Mouse (Mus musculus) heart, adult 9 months (tissue): ENCODE measurements around the gene Plxnb2.
A peak's percentile ranks its signal among the peaks of the same experiment; 100 is the strongest.

Experiments used
- DNase-seq, 2 experiments: peaks; one replicate each; pipeline ENCODE4 v3.0.0; 2022; ENCODE audit warnings: low spot score in 2 of 2

The Plxnb2 gene

DNA sequence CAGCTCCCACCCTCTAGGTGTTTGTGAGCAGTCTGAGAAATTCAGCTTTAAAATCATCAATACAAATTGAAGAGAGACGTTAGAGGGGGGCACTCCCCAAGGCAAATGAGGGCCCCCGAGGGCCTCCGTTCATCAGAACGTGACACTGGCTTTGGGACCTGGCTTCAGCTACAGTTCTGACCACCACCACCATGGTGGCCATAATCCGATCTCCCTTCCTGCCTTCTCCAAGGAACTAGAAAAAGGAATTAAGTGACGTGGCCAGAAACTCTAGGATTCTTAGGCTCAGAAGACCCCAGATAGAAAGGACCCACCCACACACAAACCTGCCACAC is 991 bp downstream of the Plxnb2 start:
- DNase-seq, result no peak

DNA sequence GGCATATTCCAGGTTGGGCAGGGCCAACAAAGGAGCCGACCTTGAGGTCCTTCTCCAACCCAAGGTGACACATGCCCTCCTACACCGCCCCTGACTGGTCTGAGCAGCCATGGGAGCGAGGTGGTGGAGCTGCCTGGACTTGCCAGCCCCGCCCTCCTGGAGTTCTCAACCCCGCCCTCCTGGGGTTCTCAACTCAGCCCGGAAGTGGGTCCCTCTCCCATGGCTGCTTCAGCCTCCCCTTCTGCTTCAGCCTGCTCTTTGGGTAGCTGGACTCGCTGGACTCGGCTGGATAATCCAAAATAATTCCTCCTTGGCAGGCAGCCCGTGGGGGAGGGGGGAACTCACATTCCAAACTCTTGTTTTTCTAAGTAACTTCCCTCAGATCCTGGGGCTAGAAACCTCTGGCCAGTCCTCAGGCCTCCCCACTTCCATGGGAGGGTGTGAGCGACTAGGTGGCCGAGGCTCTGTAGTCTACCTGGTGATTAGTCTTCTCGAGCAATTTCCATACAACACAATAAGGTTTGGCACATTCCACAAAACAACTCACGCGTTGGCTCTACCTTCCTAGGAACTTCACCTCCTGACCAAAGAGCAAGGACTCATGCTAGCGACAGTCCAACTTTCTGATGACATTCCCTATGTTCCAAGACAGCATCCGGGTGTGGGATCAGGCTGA is 1.5 kb downstream of the Plxnb2 start:
- DNase-seq, result peak; percentile 85 to 87

DNA sequence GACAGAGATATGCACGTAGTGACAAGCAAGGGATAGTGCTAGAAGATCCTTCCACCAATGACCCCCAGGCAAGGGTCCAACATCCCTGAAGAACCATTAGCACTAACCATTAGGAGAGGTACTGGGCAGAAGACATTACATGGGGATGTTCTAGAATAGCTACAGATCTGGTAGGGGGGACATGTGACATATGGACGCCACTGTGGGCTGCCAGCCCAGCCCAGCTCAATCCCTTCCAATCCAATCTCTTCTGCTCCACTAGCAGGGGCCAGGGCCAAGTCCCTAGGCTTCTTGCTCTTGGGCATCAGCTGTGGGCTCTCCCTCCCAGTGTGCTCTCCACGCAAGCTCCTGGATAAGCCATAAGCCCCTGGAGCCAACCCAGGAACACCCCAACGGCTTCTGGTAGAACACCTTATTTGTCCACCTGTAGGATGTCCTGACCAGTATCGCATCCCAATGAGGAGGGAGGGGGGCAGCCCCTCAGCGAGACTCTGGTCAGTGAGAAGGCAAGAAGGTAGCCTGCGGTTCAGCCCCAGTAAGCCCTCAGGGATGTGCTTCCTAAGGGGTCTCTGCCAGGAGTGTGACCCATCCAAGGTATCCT is 2.2 kb downstream of the Plxnb2 start:
- peak; percentile 28 to 45 for DNase-seq

DNA sequence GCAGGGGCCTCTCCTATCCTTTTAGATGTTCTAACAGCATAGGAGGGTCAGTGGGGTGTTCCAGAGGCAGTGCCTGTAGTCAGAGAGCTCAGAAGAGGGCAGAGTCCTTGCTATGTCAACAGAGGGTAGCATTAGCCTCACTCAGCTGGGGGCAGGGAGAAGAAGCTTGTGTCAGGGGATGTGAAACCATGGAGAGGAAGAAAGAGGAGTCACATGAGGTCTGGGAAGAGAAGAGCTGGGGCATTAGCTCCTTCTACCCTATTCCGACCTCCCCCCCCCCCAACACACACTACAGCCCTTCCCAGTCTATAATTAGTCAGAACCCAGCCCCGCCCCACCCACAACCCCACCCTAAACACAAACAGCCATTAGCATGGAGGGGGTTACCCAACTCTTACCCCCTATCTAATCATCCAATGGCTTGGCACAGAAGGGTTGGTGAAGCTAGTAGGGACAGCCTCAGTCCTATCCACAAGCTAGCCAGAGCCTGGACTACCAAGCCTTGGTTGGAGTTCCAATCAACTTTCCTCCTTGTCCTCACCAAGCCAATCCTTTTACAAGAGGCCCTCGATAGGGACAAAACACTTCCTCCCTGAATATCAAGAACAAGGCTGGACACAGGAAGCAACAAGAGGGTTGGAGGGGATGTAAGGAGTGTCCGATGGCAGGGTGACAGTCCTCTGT is 2.9 kb downstream of the Plxnb2 start:
- DNase-seq, result peak; percentile 38 to 61

DNA sequence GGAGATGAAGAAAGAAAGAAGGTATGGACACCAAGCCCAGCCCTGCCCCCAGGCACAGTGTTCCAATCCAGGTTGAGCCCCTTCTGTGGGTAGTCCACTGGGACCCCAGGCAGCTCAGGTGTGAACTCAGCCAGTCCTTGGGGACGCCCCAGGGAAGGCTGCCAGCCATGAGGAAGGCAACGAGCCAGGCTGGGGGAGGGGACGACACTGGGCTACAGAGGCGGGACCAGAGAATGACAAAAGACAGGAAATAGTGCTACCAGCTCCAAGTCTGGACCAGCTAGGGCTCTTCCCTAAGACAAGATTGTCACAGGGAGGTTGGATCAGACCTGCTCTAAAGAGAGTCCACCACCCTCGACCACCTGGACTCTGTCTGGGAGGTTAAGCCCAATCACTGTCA is 3.5 kb downstream of the Plxnb2 start:
- peak; percentile 88 to 91 for DNase-seq

DNA sequence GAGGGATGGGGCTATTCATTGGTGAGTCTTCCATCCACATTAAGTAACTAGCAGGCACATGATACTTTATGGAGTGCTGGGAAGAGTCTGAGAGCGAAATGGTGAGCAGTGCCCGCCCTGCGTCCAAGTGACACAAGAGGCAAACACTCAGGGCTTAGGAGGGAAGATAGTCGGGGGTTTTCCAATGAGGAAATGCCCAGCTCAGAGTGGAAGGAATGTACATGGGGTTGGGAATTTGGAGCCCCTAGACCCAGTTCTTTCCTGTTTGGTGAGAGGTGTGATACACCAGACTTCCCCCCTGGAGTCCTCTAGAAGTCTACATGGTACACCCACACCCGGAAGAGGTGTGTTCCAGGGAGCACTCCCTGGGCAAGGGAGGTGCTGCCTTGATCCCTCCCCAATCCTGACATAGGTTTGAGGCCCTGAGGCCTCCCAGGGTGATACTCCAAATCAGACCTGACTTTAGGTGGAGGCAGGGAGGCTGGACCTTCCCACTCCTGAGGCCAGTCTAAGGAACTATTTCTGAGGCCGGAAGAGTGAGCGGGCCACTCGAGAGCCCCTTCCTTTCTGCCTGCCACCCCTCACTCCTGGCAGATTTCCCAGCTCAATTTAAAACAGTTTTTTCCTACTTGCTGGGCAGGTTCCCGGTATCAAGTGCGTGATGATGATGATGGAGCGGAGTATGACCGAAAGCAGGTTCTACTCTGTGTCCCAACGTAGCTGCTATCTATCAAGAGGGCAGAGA is 5.0 kb downstream of the Plxnb2 start:
- no peak for DNase-seq

DNA sequence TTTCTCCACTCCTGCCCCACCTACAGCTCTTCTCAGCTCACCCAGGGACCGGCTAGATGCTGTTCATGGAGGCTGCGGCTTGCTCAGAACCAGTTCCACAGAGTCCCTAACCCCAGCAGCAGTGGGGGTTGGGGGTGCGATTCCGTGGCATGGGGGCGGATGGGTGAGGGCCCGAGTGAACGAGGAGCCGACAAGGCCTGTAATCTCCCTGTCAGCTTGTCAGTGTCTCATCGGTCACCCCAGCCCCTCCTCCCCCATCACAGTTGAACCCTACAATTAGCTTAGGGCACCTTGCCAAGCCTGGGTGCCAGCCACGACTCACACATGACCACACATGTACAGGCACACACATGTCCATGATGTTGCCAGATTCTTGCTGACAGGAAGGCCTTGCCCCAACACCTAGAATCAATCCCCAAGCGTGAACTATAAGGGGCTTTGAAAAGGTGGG is 5.7 kb downstream of the Plxnb2 start:
- DNase-seq, result no peak

DNA sequence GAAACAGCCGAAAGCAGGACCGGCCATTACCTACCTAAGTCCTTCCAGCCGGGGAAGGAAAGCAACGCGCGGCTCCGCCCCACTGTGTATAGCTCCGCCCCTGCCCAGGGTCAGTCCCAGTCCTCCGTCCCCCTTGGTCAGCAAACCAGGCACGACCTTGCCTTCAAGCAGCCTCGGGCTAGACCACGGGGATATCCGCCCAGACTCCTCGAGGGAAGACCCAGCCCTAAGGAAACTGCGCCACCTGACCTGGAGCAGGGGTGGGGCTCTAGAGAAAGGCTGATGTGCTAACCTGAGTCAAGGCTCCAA is 6.7 kb downstream of the Plxnb2 start:
- peak; percentile 54 to 64 for DNase-seq

DNA sequence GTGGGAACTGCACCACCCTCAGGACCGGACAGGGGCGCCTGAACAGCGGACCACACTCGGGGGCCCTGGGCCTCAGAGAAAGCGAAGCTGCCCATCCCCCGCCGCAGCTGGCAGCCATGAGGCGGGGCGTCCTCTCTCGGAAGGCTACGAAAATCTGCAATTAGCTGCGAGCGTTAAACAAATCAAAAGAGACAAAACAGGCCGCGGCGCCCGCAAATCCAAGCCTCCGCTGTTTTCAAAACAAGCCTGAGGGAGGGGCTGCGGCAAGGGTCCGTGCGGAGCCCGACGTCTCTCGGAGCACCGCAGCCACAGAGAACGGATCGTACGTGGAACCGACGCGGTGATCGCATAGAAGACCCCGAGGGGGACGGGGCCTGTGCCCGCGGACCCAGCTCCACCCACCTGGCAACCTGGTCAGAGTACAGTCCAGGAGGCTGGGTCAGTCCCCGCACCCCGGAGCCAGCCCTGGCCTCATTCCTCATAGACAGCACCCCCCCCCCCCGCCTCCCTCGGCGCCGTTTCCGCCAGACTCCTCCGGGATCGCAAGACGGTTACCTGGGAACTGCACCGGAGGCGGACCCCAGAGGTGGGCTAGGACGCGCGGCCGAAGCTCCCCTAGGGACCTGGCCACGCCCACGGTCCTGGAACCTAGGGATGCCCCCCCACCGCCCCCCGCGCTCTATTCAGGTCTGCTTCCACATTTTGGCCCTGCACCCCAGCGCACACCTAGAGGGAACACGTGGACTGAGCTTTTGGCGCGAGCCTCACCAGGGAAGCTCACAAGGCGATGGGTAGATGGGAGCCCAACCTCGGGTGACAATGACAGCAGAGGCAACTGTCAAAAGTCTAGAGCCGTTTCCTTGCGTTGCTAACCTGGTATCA is 7.3 kb downstream of the Plxnb2 start:
- peak in 1 of 2 experiments; percentile 42 for DNase-seq

DNA sequence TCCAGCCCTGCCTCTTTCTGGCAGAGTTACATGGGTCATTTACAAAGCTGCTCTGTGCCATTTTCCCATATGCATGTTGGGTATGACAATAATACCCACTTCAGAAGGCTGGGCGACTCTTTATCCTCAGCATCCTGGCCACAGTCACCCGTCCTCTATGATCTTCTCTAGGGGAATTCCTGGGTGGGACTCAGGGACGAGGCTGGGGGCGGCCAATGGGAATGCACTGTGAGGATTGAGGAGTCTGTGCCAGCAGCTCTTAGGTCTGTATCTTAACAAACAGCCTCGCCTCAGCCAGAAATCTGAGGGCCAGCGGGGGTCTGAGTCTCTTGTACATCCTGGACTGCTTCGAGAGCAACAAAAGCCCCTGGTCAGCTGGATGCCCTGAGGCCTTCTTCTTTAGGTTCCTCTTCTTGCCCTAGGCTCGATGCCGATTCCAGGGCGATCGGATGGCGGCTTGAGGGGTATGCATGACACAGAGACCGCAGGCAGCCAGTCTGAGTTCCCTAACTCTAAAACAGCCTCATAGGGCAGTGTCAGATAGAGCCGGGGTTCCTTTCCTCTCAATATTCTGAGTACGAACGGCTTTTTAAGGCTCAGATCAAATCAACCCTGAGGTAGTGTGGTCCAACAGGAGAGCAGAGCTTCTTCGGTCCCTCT is 8.2 kb downstream of the Plxnb2 start:
- peak in 1 of 2 experiments; percentile 13 for DNase-seq

DNA sequence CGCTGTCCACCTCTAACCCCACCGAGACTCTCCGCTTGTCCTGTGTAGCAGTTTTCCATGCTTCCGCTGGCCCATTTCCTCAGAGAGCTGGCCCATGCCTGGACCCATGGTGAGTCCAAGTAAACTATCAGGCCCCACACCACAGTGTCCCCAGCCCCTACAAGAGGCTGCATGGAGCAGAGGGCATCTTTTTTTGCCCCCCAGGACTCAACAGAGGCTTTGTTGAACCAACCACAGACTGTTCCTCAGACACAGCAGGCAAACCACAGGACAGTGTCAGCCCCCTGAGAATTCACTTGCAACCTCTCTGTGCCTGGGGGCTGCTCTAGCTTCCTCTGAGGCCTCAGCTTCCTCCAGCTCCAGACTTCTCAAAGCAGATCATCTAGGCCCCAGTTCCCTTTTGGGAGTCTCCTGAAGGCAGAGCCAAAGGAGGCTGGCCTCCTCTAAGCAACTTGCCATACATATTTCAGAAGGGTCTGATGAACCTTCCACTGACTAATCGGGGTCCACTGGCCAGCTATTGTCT is 9.0 kb downstream of the Plxnb2 start:
- peak in 1 of 2 experiments; percentile 14 for DNase-seq

DNA sequence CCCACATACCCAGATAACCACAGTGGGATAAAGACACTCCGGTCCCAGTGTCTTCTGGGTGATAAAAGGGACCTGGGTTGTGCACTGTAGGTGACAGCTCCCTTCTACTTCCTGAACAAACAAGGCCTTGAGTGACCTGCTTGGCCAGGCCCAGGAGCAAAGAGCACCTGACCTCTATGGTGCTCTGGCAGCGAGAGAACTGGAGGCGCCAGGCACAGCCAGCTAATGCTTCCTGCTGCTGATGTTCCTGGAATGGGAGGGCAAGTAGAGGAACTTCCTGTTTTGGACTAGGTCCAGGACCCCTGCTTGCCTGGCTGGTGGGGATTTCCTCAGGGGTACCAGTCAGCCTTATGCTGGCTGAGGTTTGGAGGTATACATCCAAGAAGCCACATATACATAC is 10.5 kb downstream of the Plxnb2 start:
- peak; percentile 56 to 61 for DNase-seq

DNA sequence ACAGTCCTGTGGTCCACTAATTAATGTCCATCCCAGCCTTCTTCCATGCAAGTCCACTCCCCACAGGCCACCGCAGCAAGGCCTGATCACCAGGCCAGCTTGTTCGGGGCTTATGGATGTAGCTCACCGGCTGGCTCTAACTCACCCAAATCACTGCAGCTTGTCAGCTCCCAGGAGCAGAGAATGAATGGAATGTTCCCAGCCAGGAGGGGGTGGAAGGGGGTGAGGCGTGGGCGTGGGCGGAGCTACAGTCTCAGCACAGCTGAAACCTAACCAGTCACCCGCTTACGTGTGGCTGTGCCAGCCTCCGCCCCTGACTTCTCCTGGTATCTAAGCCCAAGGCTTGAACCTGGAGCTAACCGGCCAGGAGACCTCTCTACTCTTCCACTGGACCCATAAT is 11.2 kb downstream of the Plxnb2 start:
- DNase-seq, result peak; percentile 81 to 88

DNA sequence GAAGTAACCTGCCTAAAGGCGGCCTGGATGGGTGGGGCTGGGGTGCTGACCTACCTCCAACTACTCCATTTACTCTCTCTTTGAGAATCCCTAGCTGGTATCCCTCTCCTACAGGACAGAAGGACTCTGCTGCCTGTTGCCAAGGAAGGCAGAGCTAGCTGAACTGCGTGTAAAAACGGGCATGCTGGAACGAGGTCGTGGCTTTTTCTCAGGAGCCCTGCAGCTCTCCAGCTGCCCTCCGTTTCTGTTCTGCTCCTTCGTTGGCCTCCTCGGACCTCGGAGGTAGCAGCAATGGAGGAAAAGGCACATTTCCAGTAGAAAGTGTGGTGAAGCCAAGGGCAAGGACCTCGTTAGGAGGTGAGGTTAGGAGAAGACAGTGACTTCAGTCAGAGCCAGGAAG is 11.7 kb downstream of the Plxnb2 start:
- DNase-seq, result no peak

DNA sequence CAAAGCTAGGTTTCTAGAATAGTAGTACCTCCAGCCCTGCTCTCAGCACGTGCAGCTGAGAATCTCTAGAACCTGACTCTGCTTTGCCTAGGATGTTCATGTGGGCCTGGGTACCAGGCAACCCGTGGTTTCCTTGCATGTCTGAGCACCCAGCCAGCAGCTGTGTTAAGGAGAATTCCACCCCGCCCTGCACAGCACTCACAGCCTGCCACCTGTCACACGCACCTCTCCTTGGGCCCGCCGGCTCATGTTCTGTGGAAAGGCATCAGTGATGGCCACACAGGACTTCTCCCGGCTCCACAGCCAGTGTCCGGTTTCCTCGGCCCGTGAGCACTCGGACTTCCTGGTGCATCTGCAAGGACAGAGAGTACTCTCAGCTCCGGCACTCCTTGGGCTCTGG is 15.1 kb downstream of the Plxnb2 start:
- no peak for DNase-seq

DNA sequence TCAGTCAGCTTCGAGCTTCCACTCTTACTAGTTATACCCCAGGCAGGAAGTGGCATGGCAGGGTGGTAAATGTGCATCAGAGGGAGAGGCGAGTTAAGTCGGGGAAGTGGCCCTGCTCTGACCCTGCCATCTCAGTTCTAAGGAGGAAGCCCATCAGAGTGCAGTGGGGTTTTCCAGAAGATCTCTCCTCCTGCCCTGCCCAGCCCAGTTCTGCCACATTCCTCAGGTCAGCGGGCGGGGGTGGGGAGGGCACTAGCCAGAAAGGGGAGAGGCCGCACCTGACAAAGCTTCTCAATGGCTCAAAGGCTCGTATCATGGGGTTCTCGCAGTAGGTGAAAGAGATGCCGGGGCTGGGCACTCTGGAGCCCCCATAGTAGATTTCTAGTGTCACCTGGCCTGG is 19.2 kb downstream of the Plxnb2 start:
- no peak for DNase-seq

DNA sequence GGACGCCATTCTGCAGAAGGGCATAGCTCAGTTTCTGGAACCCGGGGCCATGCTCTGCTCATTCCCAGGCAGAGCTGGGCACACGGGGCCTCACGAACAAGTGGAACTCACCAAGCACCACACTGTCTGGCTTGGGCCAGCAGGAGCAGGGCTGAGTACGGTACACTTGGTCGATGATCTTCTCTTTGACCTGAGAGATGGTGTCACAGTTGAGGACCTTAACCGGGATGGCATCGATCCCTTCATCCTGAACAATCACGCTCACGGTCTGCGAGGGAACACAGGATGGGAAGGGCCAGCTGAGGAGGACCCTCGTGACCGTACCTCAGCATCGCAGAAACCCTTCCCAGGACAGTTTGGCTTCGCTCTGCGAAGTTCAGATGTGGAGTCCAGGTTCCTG is 22.1 kb downstream of the Plxnb2 start:
- no peak for DNase-seq

DNA sequence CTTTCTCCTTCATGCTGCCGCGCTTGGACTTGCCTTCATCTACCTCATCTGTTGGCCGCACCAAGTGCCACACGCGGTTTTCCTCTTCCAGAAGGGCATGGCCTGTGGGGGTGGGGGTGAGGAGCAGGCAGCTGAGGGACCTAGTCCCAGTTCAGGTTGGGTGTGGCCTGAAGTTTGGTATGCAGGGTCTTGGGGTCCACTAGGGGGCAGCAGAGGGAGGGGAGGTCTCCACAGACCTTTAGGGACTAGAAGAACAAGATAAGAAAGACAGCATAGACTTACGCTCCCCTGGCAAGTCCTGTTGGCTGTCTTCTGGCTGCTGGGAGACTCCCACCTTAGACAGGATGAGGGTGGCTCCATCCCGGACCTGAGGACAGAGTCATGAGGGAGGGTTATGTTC is 22.6 kb downstream of the Plxnb2 start:
- peak; percentile 69 to 73 for DNase-seq

DNA sequence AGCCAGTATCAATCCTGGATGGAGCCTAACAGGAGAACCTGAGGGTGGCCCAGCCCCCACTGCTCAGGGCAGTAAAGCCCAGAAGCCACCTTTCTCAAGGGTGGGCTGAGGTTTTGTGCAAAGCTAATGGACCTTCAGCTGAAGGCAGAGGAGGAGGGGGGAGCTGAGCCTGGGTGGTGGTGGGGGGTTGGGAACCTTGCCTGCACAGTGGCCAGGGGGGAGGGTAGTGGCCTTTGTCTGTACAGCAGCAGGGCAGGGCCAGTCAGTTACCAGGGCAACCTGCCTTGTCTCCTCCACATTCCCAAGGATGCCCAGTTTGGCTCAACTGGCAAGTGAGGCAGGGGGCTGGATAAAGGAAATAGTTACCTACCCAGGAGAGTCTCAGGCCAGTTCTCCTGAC is 28.3 kb downstream of the Plxnb2 start:
- no peak for DNase-seq

DNA sequence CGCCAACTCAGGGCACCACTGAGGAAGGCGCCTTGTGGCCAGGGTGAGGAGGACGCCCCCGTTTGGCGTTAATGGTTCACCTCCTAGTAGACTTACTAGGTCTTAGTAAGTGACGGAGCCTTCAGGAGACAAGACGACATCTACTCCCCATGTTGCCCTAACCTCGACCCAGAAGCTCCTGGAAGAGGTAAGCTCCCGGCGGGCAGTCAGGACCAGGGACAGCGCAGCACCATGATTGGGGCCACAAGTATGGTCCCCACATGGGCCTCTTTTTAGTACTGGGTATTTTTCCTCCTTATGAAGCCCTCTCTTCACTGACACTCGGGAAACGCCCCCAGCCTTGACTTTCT is 30.6 kb downstream of the Plxnb2 start:
- DNase-seq, result no peak
